Mouse (Mus musculus): Measurements from ENCODE around the gene Smpd1.

DNA sequence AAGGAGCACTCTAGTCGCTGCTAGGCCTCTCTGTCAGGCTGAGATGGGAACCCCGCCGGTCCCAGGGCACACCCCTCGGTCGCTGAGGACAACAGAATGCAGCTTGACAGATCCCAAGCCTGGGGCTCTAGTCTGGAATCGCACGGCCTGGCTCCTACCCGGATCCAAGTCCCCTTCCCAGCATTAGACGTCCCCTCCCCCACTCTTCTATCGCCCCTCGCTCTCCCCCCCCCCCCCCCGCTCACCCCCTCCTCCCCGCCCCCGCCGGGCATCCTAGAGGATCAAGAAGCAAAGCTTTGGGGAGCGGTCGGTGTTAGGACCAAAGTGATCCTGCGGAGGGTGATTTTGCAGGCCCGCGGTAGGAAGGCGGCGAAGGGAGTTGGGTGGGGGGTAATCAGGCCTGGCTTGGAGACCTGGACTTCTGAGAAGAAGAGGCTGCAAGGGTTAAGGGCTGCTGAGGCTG, 26.5 kb downstream of the Smpd1 start:
- TF ChIP-seq CTCF (IDR thresholded peaks at IDR 0.05; ENCODE audit: low read depth) (no peak), EP300 (optimal IDR thresholded peaks at IDR 0.05) (no peak)

Measured in stomach, postnatal 0 days (tissue).